Mouse (Mus musculus): ENCODE measurements around the gene Cilp. TPM values are rescaled to one million over a fixed set of nuclear protein-coding genes. Genes with fewer than 3 reads are reported as not detected.
"Not testable (repeated sequence)": the region's sequence is repeated elsewhere in the genome, so short reads cannot be mapped to it uniquely, and the experiment has no call there.

Cilp gene
- total RNA-seq, 4 experiments from 2014 or later = 0.13 to 0.23 (median 0.19) TPM; not detected in 1

- no peak for DNase-seq (ENCODE audit: low spot score in 2 of 2)
Observed at GRCm38 (mm10) chr9:65247502-65248376, 17.2 kb upstream of the Cilp start.

GRCm38 (mm10) chr9:65248377-65248690, 16.6 kb upstream of the Cilp start:
- no peak for DNase-seq (ENCODE audit: low spot score in 2 of 2)

GRCm38 (mm10) chr9:65252026-65252425, 13.0 kb upstream of the Cilp start:
- no peak for DNase-seq (ENCODE audit: low spot score in 2 of 2)

- DNase-seq (ENCODE audit: low spot score in 2 of 2) = no peak
Observed at GRCm38 (mm10) chr9:65255906-65256600, 8.9 kb upstream of the Cilp start.

GRCm38 (mm10) chr9:65257218-65257910, 7.6 kb upstream of the Cilp start:
- DNase-seq (ENCODE audit: low spot score in 2 of 2) = no peak

GRCm38 (mm10) chr9:65259366-65259765, 5.6 kb upstream of the Cilp start:
- DNase-seq (ENCODE audit: low spot score in 2 of 2) = no peak

- no peak for DNase-seq (ENCODE audit: low spot score in 2 of 2)
Observed at GRCm38 (mm10) chr9:65261591-65262230, 3.3 kb upstream of the Cilp start.

- no peak for DNase-seq (ENCODE audit: low spot score in 2 of 2)
Observed at GRCm38 (mm10) chr9:65262641-65263120, 2.3 kb upstream of the Cilp start.

- peak in 1 of 2 experiments; percentile 35 for DNase-seq (ENCODE audit: low spot score in 2 of 2)
Observed at GRCm38 (mm10) chr9:65267742-65268515, 2.9 kb downstream of the Cilp start.

- no peak for DNase-seq (ENCODE audit: low spot score in 2 of 2)
Observed at GRCm38 (mm10) chr9:65273048-65273809, 8.2 kb downstream of the Cilp start.

GRCm38 (mm10) chr9:65273873-65274272, 8.9 kb downstream of the Cilp start:
- no peak for DNase-seq (ENCODE audit: low spot score in 2 of 2)

- not testable (repeated sequence) for DNase-seq (ENCODE audit: low spot score in 2 of 2)
Observed at GRCm38 (mm10) chr9:65274851-65275250, 9.9 kb downstream of the Cilp start.

GRCm38 (mm10) chr9:65275810-65276530, 11.0 kb downstream of the Cilp start:
- DNase-seq (ENCODE audit: low spot score in 2 of 2) = no peak

GRCm38 (mm10) chr9:65281536-65282151, 16.7 kb downstream of the Cilp start:
- DNase-seq (ENCODE audit: low spot score in 2 of 2) = peak in 1 of 2 experiments; percentile 3

GRCm38 (mm10) chr9:65283301-65283700, 18.3 kb downstream of the Cilp start:
- no peak for DNase-seq (ENCODE audit: low spot score in 2 of 2)

GRCm38 (mm10) chr9:65288252-65288651, 23.3 kb downstream of the Cilp start:
- DNase-seq (ENCODE audit: low spot score in 2 of 2) = not testable (repeated sequence)

GRCm38 (mm10) chr9:65289988-65290387, 25.0 kb downstream of the Cilp start:
- no peak for DNase-seq (ENCODE audit: low spot score in 2 of 2)

- no peak for DNase-seq (ENCODE audit: low spot score in 2 of 2)
Observed at GRCm38 (mm10) chr9:65292421-65292820, 27.4 kb downstream of the Cilp start.

- no peak for DNase-seq (ENCODE audit: low spot score in 2 of 2)
Observed at GRCm38 (mm10) chr9:65293119-65293518, 28.1 kb downstream of the Cilp start.
